Mouse (Mus musculus) intestine, postnatal 0 days (tissue): ENCODE results near the gene Lipe. TPM values are rescaled to one million over a fixed set of nuclear protein-coding genes. Genes with fewer than 3 reads are reported as not detected.

Source experiments
- ATAC-seq: fragments of 200-750 bp; cut with Nextera tagmentation; 2 replicates; pipeline ENCODE4 v1.8.0; 2017; ENCODE audit warnings: mild to moderate bottlenecking, moderate TSS enrichment, moderate library complexity
- H3K27ac ChIP-seq: fragments of 300-500 bp; sonication (generic); 2 replicates; pipeline ENCODE4 v1.5.1; 2014; ENCODE audit warnings: mild to moderate bottlenecking, low read depth, low read length, moderate library complexity
- H3K27me3 ChIP-seq: fragments of 300-500 bp; sonication (generic); replicated peaks from 2 replicates; pipeline ENCODE4 v1.6.1; 2014; ENCODE audit warnings: low read length, mixed read lengths; ENCODE audit not compliant: control insufficient read depth, insufficient read depth
- H3K36me3 ChIP-seq: fragments of 300-500 bp; sonication (generic); 2 replicates; pipeline ENCODE4 v1.6.1; 2014; ENCODE audit warnings: mild to moderate bottlenecking, moderate library complexity; ENCODE audit not compliant: control insufficient read depth, insufficient read depth
- H3K4me1 ChIP-seq: fragments of 300-500 bp; sonication (generic); replicated peaks from 2 replicates; pipeline ENCODE4 v1.6.1; 2014; ENCODE audit warnings: antibody characterized with exemption, low read length, mixed read lengths; ENCODE audit not compliant: control insufficient read depth, insufficient read depth
- H3K4me2 ChIP-seq: fragments of 300-500 bp; sonication (generic); replicated peaks from 2 replicates; pipeline ENCODE4 v1.6.1; 2014; ENCODE audit warnings: low read depth, mild to moderate bottlenecking, moderate library complexity
- H3K4me3 ChIP-seq: fragments of 300-500 bp; sonication (generic); 2 replicates; pipeline ENCODE4 v1.5.1; 2014; ENCODE audit warnings: low read depth, low read length
- H3K9ac ChIP-seq: fragments of 300-500 bp; sonication (generic); 2 replicates; pipeline ENCODE4 v1.6.1; 2014; ENCODE audit warnings: mild to moderate bottlenecking, low read depth, low read length
- H3K9me3 ChIP-seq: fragments of 300-500 bp; sonication (generic); 2 replicates; pipeline ENCODE4 v1.6.1; 2016; ENCODE audit warnings: mixed run types; ENCODE audit not compliant: control insufficient read depth
- CTCF ChIP-seq: sonication (generic); IDR thresholded peaks from 2 replicates; pipeline ENCODE4 v1.5.1; 2016; ENCODE audit warnings: low read depth, mild to moderate bottlenecking, control low read depth, antibody characterized with exemption, moderate library complexity
- WGBS: fragments of 180-500 bp; shearing (Covaris S2); extraction: QIAGEN DNeasy Blood & Tissue Kit; methylation state at CpG from one replicate; pipeline ENCODE4 v1.1.7; 2014; 5-methylcytosine and 5-hydroxymethylcytosine counted together
- polyA plus RNA-seq: library from polyadenylated mRNA; unstranded; fragments of >200 nt; fragmentation: Nextera tagmentation; extraction: Ambion mirVana; gene quantifications from 2 replicates; pipeline ENCODE4 v1.2.1, GENCODE M21; 2015

Lipe gene
- polyA plus RNA-seq, 1 experiment from 2014 or later, result 15.0 TPM

- Histone ChIP-seq H3K36me3 (peaks cover 18% of the 10 kb centered on the region), H3K4me2 (no peak overlapping the region), H3K27me3 (no peaks in the 10 kb centered on the region), H3K9ac (no peak overlapping the region), H3K9me3 (no peaks in the 10 kb centered on the region), H3K4me1 (peaks cover 21% of the 10 kb centered on the region), H3K27ac (0 out of 2 replicates have a peak overlapping the region, but pooled peaks have one; percentile 41), H3K4me3 (no peak overlapping the region)
- ATAC-seq, result no peak
- TF ChIP-seq CTCF, result no peak
- WGBS, result 74% methylated on average over 2 of the region's 2 CpGs
Measured at GRCm38 (mm10) chr7:25391856-25392453, 6.6 kb downstream of the Lipe start.

- no peak for ATAC-seq
- Histone ChIP-seq H3K27ac (peak overlapping the region; percentile 51; the same call in 1 of the 2 replicates), H3K9me3 (no peaks in the 10 kb centered on the region), H3K4me1 (peaks cover 24% of the 10 kb centered on the region), H3K36me3 (peaks cover 21% of the 10 kb centered on the region), H3K9ac (no peak overlapping the region), H3K4me3 (no peak overlapping the region), H3K4me2 (peak overlapping the region; percentile 41; the same call in 1 of the 2 replicates), H3K27me3 (no peaks in the 10 kb centered on the region)
- 45% methylated on average over 2 of the region's 2 CpGs for WGBS
- TF ChIP-seq CTCF, result no peak
Measured at GRCm38 (mm10) chr7:25390986-25391385, 7.5 kb downstream of the Lipe start.

GRCm38 (mm10) chr7:25390054-25390770 lies 8.3 kb downstream of the Lipe start:
- Histone ChIP-seq H3K4me3 (no peak overlapping the region), H3K27me3 (no peaks in the 10 kb centered on the region), H3K9ac (no peak overlapping the region), H3K27ac (peak overlapping the region; percentile 51), H3K4me2 (peak overlapping the region; percentile 41), H3K36me3 (peaks cover 24% of the 10 kb centered on the region), H3K4me1 (peaks cover 24% of the 10 kb centered on the region), H3K9me3 (no peaks in the 10 kb centered on the region)
- peak; percentile 81 for ATAC-seq
- no peak for TF ChIP-seq CTCF
- 50% methylated on average over 8 of the region's 8 CpGs for WGBS

- Histone ChIP-seq H3K4me2 (no peak overlapping the region), H3K27ac (no peak overlapping the region), H3K4me1 (peaks cover 24% of the 10 kb centered on the region), H3K9me3 (no peaks in the 10 kb centered on the region), H3K36me3 (peaks cover 37% of the 10 kb centered on the region), H3K9ac (no peak overlapping the region), H3K4me3 (no peak overlapping the region), H3K27me3 (no peaks in the 10 kb centered on the region)
- ATAC-seq, result no peak
- 84% methylated on average over 7 of the region's 7 CpGs for WGBS
- TF ChIP-seq CTCF, result no peak
Measured at GRCm38 (mm10) chr7:25388916-25389315, 9.6 kb downstream of the Lipe start.

GRCm38 (mm10) chr7:25387811-25388440 lies 10.6 kb downstream of the Lipe start:
- Histone ChIP-seq H3K9ac (no peak overlapping the region), H3K27ac (no peak overlapping the region), H3K4me1 (peaks cover 24% of the 10 kb centered on the region), H3K27me3 (no peaks in the 10 kb centered on the region), H3K4me3 (no peak overlapping the region), H3K9me3 (no peaks in the 10 kb centered on the region), H3K4me2 (no peak overlapping the region), H3K36me3 (peaks cover 47% of the 10 kb centered on the region)
- ATAC-seq, result no peak
- TF ChIP-seq CTCF, result no peak
- 95% methylated on average over 18 of the region's 18 CpGs for WGBS

- Histone ChIP-seq H3K9me3 (no peaks in the 10 kb centered on the region), H3K4me1 (peaks cover 22% of the 10 kb centered on the region), H3K4me2 (peak overlapping the region; percentile 27), H3K9ac (no peak overlapping the region), H3K36me3 (peaks cover 52% of the 10 kb centered on the region), H3K4me3 (no peak overlapping the region), H3K27me3 (no peaks in the 10 kb centered on the region), H3K27ac (peak overlapping the region; percentile 82)
- 50% methylated on average over 12 of the region's 12 CpGs for WGBS
- no peak for ATAC-seq
- no peak for TF ChIP-seq CTCF
Measured at GRCm38 (mm10) chr7:25385850-25386555, 12.5 kb downstream of the Lipe start.
